In the genomic region with DNA sequence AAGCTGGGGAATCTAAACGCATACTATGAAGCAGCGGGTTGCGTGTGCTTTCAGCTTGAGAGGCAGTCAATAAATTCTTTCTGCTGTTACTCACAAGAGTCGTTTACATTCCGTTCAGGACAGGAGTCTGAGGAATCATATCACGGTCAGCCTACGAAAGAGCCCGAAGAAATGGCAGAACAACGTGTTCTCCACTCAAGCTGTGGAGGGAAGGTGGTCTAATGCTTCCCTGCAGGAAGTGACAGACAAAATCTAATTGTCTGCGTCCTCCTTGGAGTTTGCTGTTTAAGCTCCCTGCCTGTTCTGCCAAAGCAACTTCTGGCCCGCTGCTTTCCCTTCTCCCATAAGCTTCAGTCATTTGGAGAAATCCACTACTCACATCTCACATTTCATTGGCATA, we compare ENCODE assay signal across 11 mouse cellular contexts. TPM values are rescaled to one million over a fixed set of nuclear protein-coding genes. Genes with fewer than 3 reads are reported as not detected.
DNase-seq lines count a peak whose midpoint lies in the region; ATAC-seq and TF ChIP-seq lines count a peak whose summit lies in the region.
"Had no signal": no experiment of that assay in that cellular context is flagged by ENCODE, and none has a peak within 500 bp of the region (broad histone marks: within the 10 kb centered on the region; RNA-seq: fewer than 3 reads in every experiment).

No protein-coding gene starts in this region.

- no peak for ATAC-seq in lung, embryonic 14.5 days (ENCODE audit: insufficient read depth)
- no peak for ATAC-seq in intestine, embryonic 16.5 days

- H3K4me2 ChIP-seq in lung, embryonic 14.5 days = peak overlapping the region; percentile 44
- H3K4me2 ChIP-seq in intestine, embryonic 16.5 days (ENCODE audit: low read depth, low read length) = peak overlapping the region; percentile 41

- no peaks in the 10 kb centered on the region for H3K9me3 ChIP-seq in lung, embryonic 14.5 days (ENCODE audit: low read depth, low read length)
- no peaks in the 10 kb centered on the region for H3K9me3 ChIP-seq in intestine, embryonic 16.5 days (ENCODE audit: control insufficient read depth, low read length)

- TF ChIP-seq CTCF in lung, embryonic 14.5 days (IDR thresholded peaks at IDR 0.05; ENCODE audit: low read depth) = no peak

- no peak overlapping the region for H3K27ac ChIP-seq in lung, embryonic 14.5 days (ENCODE audit: low read depth)
- no peak overlapping the region for H3K27ac ChIP-seq in intestine, embryonic 16.5 days (ENCODE audit: low read length)

- no peaks in the 10 kb centered on the region for H3K36me3 ChIP-seq in lung, embryonic 14.5 days (ENCODE audit: insufficient read depth)
- H3K36me3 ChIP-seq in intestine, embryonic 16.5 days (ENCODE audit: control insufficient read depth, insufficient read depth, low read length) = no peaks in the 10 kb centered on the region

- peak; percentile 29 for DNase-seq in cerebellum, postnatal 10 days
- no peak for DNase-seq in cerebellum, adult 8-10 months
- peak; percentile 19 for DNase-seq in lung, embryonic 14.5 days
- DNase-seq in lung, postnatal 25 days (ENCODE audit: low spot score) = no peak
- DNase-seq in retina, postnatal 1 day = peak; percentile 11
- no peak for DNase-seq in ovary, postnatal 14 days (ENCODE audit: low spot score)
- DNase-seq in c-Kit-positive CD71-positive TER-119-positive erythroid progenitor cells, embryonic 14.5 days (ENCODE audit: low spot score) = no peak
- DNase-seq: cerebellum, adult 11-12 months; thymus, adult 18-20 months had no signal

- 14% methylated on average over 11 of the region's 11 CpGs for WGBS in lung, embryonic 14.5 days
- WGBS in intestine, embryonic 16.5 days = 11% methylated on average over 11 of the region's 11 CpGs

- no peak overlapping the region for H3K9ac ChIP-seq in lung, embryonic 14.5 days
- H3K9ac ChIP-seq in intestine, embryonic 16.5 days (ENCODE audit: low read depth, low read length) = 0 out of 2 replicates have a peak overlapping the region, but pooled peaks have one; percentile 0

- no peaks in the 10 kb centered on the region for H3K27me3 ChIP-seq in lung, embryonic 14.5 days (ENCODE audit: insufficient read depth, low read length)
- H3K27me3 ChIP-seq in intestine, embryonic 16.5 days (replicated peaks; ENCODE audit: control insufficient read depth, insufficient read depth, low read length) = no peaks in the 10 kb centered on the region

- no peak overlapping the region for H3K4me3 ChIP-seq in lung, embryonic 14.5 days (ENCODE audit: low read depth, low read length)
- H3K4me3 ChIP-seq in intestine, embryonic 16.5 days (ENCODE audit: low read length) = peak overlapping the region; percentile 18; the same call in 1 of the 2 replicates

- H3K4me1 ChIP-seq in lung, embryonic 14.5 days (ENCODE audit: insufficient read depth) = no peaks in the 10 kb centered on the region
- no peaks in the 10 kb centered on the region; the same call in 1 of the 2 replicates for H3K4me1 ChIP-seq in intestine, embryonic 16.5 days (ENCODE audit: control insufficient read depth, insufficient read depth, low read length)

RNA-seq across cellular contexts. Expression of gene Gm10118, which starts 50.9 kb away (rescaled TPM):
- 0.16 and 0.30 TPM in 2 replicates for polyA plus RNA-seq in lung, embryonic 14.5 days (2014; fragmentation: Nextera tagmentation; extraction: Ambion mirVana)
- 0.06 and 0.10 TPM in 2 replicates for polyA plus RNA-seq in intestine, embryonic 16.5 days (2015; fragmentation: Nextera tagmentation; extraction: Ambion mirVana)
- polyA plus RNA-seq: limb, embryonic 11.5 days had no signal

Comparison
In these comparisons a context has a peak if more than half of its experiments do, and no peak if none do; other contexts are left out.
1. DNase-seq: peak in cerebellum, postnatal 10 days (2 of 2), lung, embryonic 14.5 days (single experiment) and retina, postnatal 1 day (single experiment); none in cerebellum, adult 8-10 months (single experiment), lung, postnatal 25 days (single experiment), ovary, postnatal 14 days (single experiment) and c-Kit-positive CD71-positive TER-119-positive erythroid progenitor cells, embryonic 14.5 days (single experiment).